ENCODE assay signal across 15 mouse cellular contexts in the genomic region with DNA sequence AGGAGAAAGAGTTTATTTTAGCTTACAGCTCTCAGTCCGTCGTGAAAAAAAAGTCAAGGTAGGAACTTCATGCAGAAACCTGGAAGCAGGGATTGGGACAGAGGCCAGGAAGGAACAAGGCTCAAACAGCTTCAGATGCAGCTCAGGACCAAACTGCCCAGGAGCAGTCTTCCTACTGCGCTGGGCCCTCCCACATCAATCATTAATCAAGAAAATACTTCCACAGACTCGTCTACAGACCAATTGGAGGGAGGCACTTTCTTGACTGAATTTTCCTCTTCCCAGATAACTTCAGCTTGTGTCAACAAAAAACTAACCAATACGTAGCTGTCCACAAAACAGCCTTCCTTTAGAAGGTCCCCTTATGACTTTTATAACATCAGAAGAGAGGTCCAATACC.
"Had no signal": no experiment of that assay in that cellular context is flagged by ENCODE, and none has a peak within 500 bp of the region (broad histone marks: within the 10 kb centered on the region; RNA-seq: fewer than 3 reads in every experiment).

No protein-coding gene starts in this region.

- H3K27ac ChIP-seq: left cerebral cortex, adult 2 months; liver, embryonic 13.5 days; stomach, embryonic 15.5 days had no signal

- H3K4me3 ChIP-seq: left cerebral cortex, adult 2 months; liver, embryonic 13.5 days; stomach, embryonic 15.5 days had no signal

- H3K4me2 ChIP-seq: liver, embryonic 13.5 days; midbrain, embryonic 11.5 days; stomach, embryonic 15.5 days had no signal

- H3K9me3 ChIP-seq: liver, embryonic 13.5 days; stomach, embryonic 15.5 days had no signal

- H3K36me3 ChIP-seq: stomach, embryonic 15.5 days had no signal

- H3K9ac ChIP-seq: liver, embryonic 13.5 days; stomach, embryonic 15.5 days had no signal

- H3K4me1 ChIP-seq: stomach, embryonic 15.5 days had no signal

- DNase-seq: kidney, postnatal 10 days; layer of hippocampus, postnatal 36 days; liver, embryonic 13.5 days; lung, adult 2 months; lung, postnatal 14 days; lung, postnatal 4 days; midbrain, embryonic 14.5 days; right cerebral cortex, adult 18-20 months; right cerebral cortex, postnatal 14 days; spleen, adult 18-20 months; thymus, postnatal 25 days had no signal

- ATAC-seq: inflammation-experienced regulatory T-cells, adult 6 months had no signal

- H3K27me3 ChIP-seq: liver, embryonic 13.5 days; stomach, embryonic 15.5 days had no signal
